Comparison of ENCODE assay signal across 8 mouse cellular contexts in genomic region chr1:193130456-193130825, GRCm38 (mm10). TPM values are rescaled to one million over a fixed set of nuclear protein-coding genes. Genes with fewer than 3 reads are reported as not detected.
DNase-seq lines count a peak whose midpoint lies in the region; ATAC-seq and TF ChIP-seq lines count a peak whose summit lies in the region.

No protein-coding gene starts in this region.

- no peak for DNase-seq in heart, adult 2 months
- DNase-seq in heart, adult 8-10 months (ENCODE audit: low spot score), result no peak
- DNase-seq in liver, embryonic 14.5 days (ENCODE audit: low read depth in 3 of 3, low spot score in 3 of 3), result no peak
- no peak for DNase-seq in urinary bladder, postnatal 14 days (ENCODE audit: low spot score)
- DNase-seq in urinary bladder, postnatal 25 days (ENCODE audit: low spot score), result no peak
- no peak for DNase-seq in cerebellum, postnatal 10 days

- 36% methylated on average over 11 of the region's 11 CpGs for WGBS in heart, adult 2 months
- 28% methylated on average over 11 of the region's 11 CpGs for WGBS in forebrain, embryonic 13.5 days
- WGBS in liver, embryonic 14.5 days (ENCODE audit: insufficient replicate concordance), result 36% methylated on average over 11 of the region's 11 CpGs

- peak overlapping the region; percentile 71 for H3K4me3 ChIP-seq in heart, adult 2 months
- peak overlapping the region; percentile 99 for H3K4me3 ChIP-seq in E14TG2a.4 (replicated peaks; ENCODE audit: low read length)
- peak overlapping the region; percentile 99 for H3K4me3 ChIP-seq in forebrain, embryonic 13.5 days
- peak overlapping the region; percentile 36 to 81 for H3K4me3 ChIP-seq in liver, embryonic 14.5 days (ENCODE audit: insufficient read depth in 1 of 2, low read depth in 2 of 2, low read length in 2 of 2)

- 0 out of 2 replicates have a peak, but pooled peaks cover 2% of the 10 kb centered on the region for H3K36me3 ChIP-seq in heart, adult 2 months (ENCODE audit: control insufficient read depth, insufficient read depth, low read length)
- peaks cover 24% of the 10 kb centered on the region for H3K36me3 ChIP-seq in E14TG2a.4 (ENCODE audit: insufficient read depth, low read length)
- H3K36me3 ChIP-seq in forebrain, embryonic 13.5 days (ENCODE audit: poor library complexity, severe bottlenecking), result peaks cover 20% of the 10 kb centered on the region
- peaks cover 5% of the 10 kb centered on the region; the same call in 1 of the 2 replicates for H3K36me3 ChIP-seq in liver, embryonic 14.5 days (replicated peaks; ENCODE audit: control insufficient read depth, insufficient read depth, low read depth)

- TF ChIP-seq POLR2A in heart, adult 2 months (IDR thresholded peaks at IDR 0.05; ENCODE audit: insufficient read depth, low read depth, low read length), result no peak

- intact Hi-C loops in heart, adult 2 months (cut with DNase I), result loop anchor here (1.0 to 5.0 kb wide), 2 partner anchors 43 to 62 kb away; no protein-coding TSS in a partner anchor

- TF ChIP-seq EP300 in heart, adult 2 months (IDR thresholded peaks at IDR 0.05; ENCODE audit: insufficient read depth, low read depth, low read length), result no peak
- TF ChIP-seq EP300 in liver, embryonic 14.5 days (IDR thresholded peaks at IDR 0.05; ENCODE audit: low read depth), result no peak

- peaks cover 2% of the 10 kb centered on the region; the same call in 1 of the 2 replicates for H3K79me2 ChIP-seq in heart, adult 2 months (replicated peaks; ENCODE audit: control insufficient read depth, insufficient read depth, low read length)

- no peaks in the 10 kb centered on the region for H3K27me3 ChIP-seq in heart, adult 2 months (ENCODE audit: control insufficient read depth, insufficient read depth, low read length)
- 0 out of 2 replicates have a peak, but pooled peaks cover 3% of the 10 kb centered on the region for H3K27me3 ChIP-seq in E14TG2a.4 (ENCODE audit: insufficient read depth, low read length)
- H3K27me3 ChIP-seq in forebrain, embryonic 13.5 days, result no peaks in the 10 kb centered on the region
- H3K27me3 ChIP-seq in liver, embryonic 14.5 days (ENCODE audit: control insufficient read depth, insufficient read depth, low read length), result no peaks in the 10 kb centered on the region

- H3K9me3 ChIP-seq in E14TG2a.4 (ENCODE audit: low read length), result no peaks in the 10 kb centered on the region
- no peaks in the 10 kb centered on the region for H3K9me3 ChIP-seq in forebrain, embryonic 13.5 days (replicated peaks)
- H3K9me3 ChIP-seq in liver, embryonic 14.5 days (ENCODE audit: control insufficient read depth, low read length), result no peaks in the 10 kb centered on the region

- no peaks in the 10 kb centered on the region for H3K4me1 ChIP-seq in heart, adult 2 months (ENCODE audit: control insufficient read depth, insufficient read depth, low read length)
- peaks cover 43% of the 10 kb centered on the region for H3K4me1 ChIP-seq in E14TG2a.4 (replicated peaks; ENCODE audit: low read depth, low read length)
- peaks cover 12% of the 10 kb centered on the region for H3K4me1 ChIP-seq in forebrain, embryonic 13.5 days
- peaks cover 9 to 11% of the 10 kb centered on the region in 2 experiments; a peak in 3 of 4 replicates for H3K4me1 ChIP-seq in liver, embryonic 14.5 days (replicated peaks; ENCODE audit: control insufficient read depth in 2 of 2, insufficient read depth in 2 of 2, low read length in 1 of 2)

- no peak for TF ChIP-seq CTCF in heart, adult 2 months (IDR thresholded peaks at IDR 0.05)
- TF ChIP-seq CTCF in E14TG2a.4 (conservative IDR thresholded peaks at IDR 0.05; ENCODE audit: low read length), result no peak
- TF ChIP-seq CTCF in liver, embryonic 14.5 days (IDR thresholded peaks at IDR 0.05; ENCODE audit: low read depth), result no peak

- H3K4me2 ChIP-seq in forebrain, embryonic 13.5 days, result peak overlapping the region; percentile 57
- peak overlapping the region; percentile 82 for H3K4me2 ChIP-seq in liver, embryonic 14.5 days (ENCODE audit: low read depth)

- ATAC-seq in forebrain, embryonic 13.5 days, result peak; percentile 73
- ATAC-seq in liver, embryonic 14.5 days (ENCODE audit: insufficient read depth), result peak; percentile 12

- H3K9ac ChIP-seq in heart, adult 2 months (ENCODE audit: low read depth, low read length), result no peak overlapping the region
- H3K9ac ChIP-seq in forebrain, embryonic 13.5 days, result peak overlapping the region; percentile 58
- peak overlapping the region; percentile 38 for H3K9ac ChIP-seq in liver, embryonic 14.5 days (replicated peaks)

- peak overlapping the region; percentile 37; the same call in 1 of the 2 replicates for H3K27ac ChIP-seq in heart, adult 2 months
- peak overlapping the region; percentile 48; the same call in 1 of the 2 replicates for H3K27ac ChIP-seq in forebrain, embryonic 13.5 days
- no peak overlapping the region for H3K27ac ChIP-seq in liver, embryonic 14.5 days

RNA-seq across cellular contexts. Expression of gene Diexf, which starts 0.4 kb away (rescaled TPM):
- total RNA-seq in heart, adult 2 months (2021), result 10 to 100 TPM in 1 of 2 experiments, 1 to 10 TPM in 1; 7.8 to 10.2 TPM
- 7.3 and 17.5 TPM in 2 replicates for polyA plus RNA-seq in heart, adult 2 months (2012; rRNA removed)
- 1 to 10 TPM; 7.4 to 9.8 (median 9.0) TPM for total RNA-seq in heart, adult 8-10 months (2022)
- polyA plus RNA-seq in forebrain, embryonic 13.5 days (2015; fragmentation: Nextera tagmentation; extraction: Ambion mirVana), result 10.0 and 10.2 TPM in 2 replicates
- polyA plus RNA-seq in liver, embryonic 14.5 days (2012; rRNA removed), result 8.5 and 9.5 TPM in 2 replicates
- 2.4 and 2.7 TPM in 2 replicates for polyA plus RNA-seq in liver, embryonic 14.5 days (2014; fragmentation: Nextera tagmentation; extraction: Ambion mirVana)

RNA-seq across cellular contexts. Expression of gene Irf6, which starts 22.5 kb away (rescaled TPM):
- total RNA-seq in heart, adult 2 months (2021), result 1 to 10 TPM; 1.9 to 2.1 TPM
- 2.5 and 3.6 TPM in 2 replicates for polyA plus RNA-seq in heart, adult 2 months (2012; rRNA removed)
- 1 to 10 TPM; 1.2 to 2.7 (median 1.8) TPM for total RNA-seq in heart, adult 8-10 months (2022)
- 0.63 and 0.79 TPM in 2 replicates for polyA plus RNA-seq in forebrain, embryonic 13.5 days (2015; fragmentation: Nextera tagmentation; extraction: Ambion mirVana)
- 1.7 and 1.9 TPM in 2 replicates for polyA plus RNA-seq in liver, embryonic 14.5 days (2012; rRNA removed)
- 1.5 and 3.0 TPM in 2 replicates for polyA plus RNA-seq in liver, embryonic 14.5 days (2014; fragmentation: Nextera tagmentation; extraction: Ambion mirVana)

RNA-seq across cellular contexts. Expression of gene A130010J15Rik, which starts 37.4 kb away (rescaled TPM):
- 1 to 10 TPM; 3.3 to 3.5 TPM for total RNA-seq in heart, adult 2 months (2021)
- polyA plus RNA-seq in heart, adult 2 months (2012; rRNA removed), result 2.7 and 5.1 TPM in 2 replicates
- 1 to 10 TPM; 3.9 to 5.5 (median 4.8) TPM for total RNA-seq in heart, adult 8-10 months (2022)
- 12.2 and 14.5 TPM in 2 replicates for polyA plus RNA-seq in forebrain, embryonic 13.5 days (2015; fragmentation: Nextera tagmentation; extraction: Ambion mirVana)
- 2.0 and 2.3 TPM in 2 replicates for polyA plus RNA-seq in liver, embryonic 14.5 days (2012; rRNA removed)
- polyA plus RNA-seq in liver, embryonic 14.5 days (2014; fragmentation: Nextera tagmentation; extraction: Ambion mirVana), result 3.8 and 4.5 TPM in 2 replicates
